Mouse (Mus musculus) megakaryocyte, adult 5-6 weeks (primary cell): ENCODE measurements at regions not wholly inside any gene's neighbourhood (a gene's known extent, or its start where the extent isn't known, plus 50 kb on each side); places are given as distances from the start of the nearest gene placed in this dataset.

ENCODE experiments used
- ATAC-seq: 2 replicates; pipeline ENCODE4 v1.8.0; 2016; ENCODE audit warnings: mild to moderate bottlenecking, inconsistent platforms; ENCODE audit not compliant: poor library complexity, severe bottlenecking

- no peak for ATAC-seq
Measured at GRCm38 (mm10) chr6:120614526-120614925, 51.6 kb upstream of the Cecr2 start.

- no peak for ATAC-seq
Measured at GRCm38 (mm10) chr6:120612346-120612745, 53.8 kb upstream of the Cecr2 start.

- ATAC-seq, result no peak
Measured at GRCm38 (mm10) chr6:120609858-120610257, 56.3 kb upstream of the Cecr2 start.

- ATAC-seq, result no peak
Measured at GRCm38 (mm10) chr6:120605471-120605870, 60.7 kb upstream of the Cecr2 start.

GRCm38 (mm10) chr6:120604020-120604958, 61.9 kb upstream of the Cecr2 start:
- ATAC-seq, result peak; percentile 49

GRCm38 (mm10) chr6:120603454-120603853, 62.7 kb upstream of the Cecr2 start:
- ATAC-seq, result no peak

GRCm38 (mm10) chr6:120600376-120600775, 65.8 kb upstream of the Cecr2 start:
- no peak for ATAC-seq

- no peak for ATAC-seq
Measured at GRCm38 (mm10) chr6:120598471-120598870, 67.4 kb upstream of the Hdhd5 start.

GRCm38 (mm10) chr6:120597887-120598286, 66.8 kb upstream of the Hdhd5 start:
- ATAC-seq, result no peak

- no peak for ATAC-seq
Measured at GRCm38 (mm10) chr6:120596717-120597116, 65.6 kb upstream of the Hdhd5 start.

GRCm38 (mm10) chr6:120594463-120594862, 63.3 kb upstream of the Hdhd5 start:
- no peak for ATAC-seq

GRCm38 (mm10) chr6:120592705-120593104, 61.6 kb upstream of the Hdhd5 start:
- no peak for ATAC-seq

GRCm38 (mm10) chr6:120592031-120592681, 61.0 kb upstream of the Hdhd5 start:
- ATAC-seq, result no peak

- no peak for ATAC-seq
Measured at GRCm38 (mm10) chr6:120590191-120590590, 59.1 kb upstream of the Hdhd5 start.

- ATAC-seq, result no peak
Measured at GRCm38 (mm10) chr6:120588701-120589659, 57.9 kb upstream of the Hdhd5 start.

- ATAC-seq, result no peak
Measured at GRCm38 (mm10) chr6:120585941-120586280, 54.8 kb upstream of the Hdhd5 start.

GRCm38 (mm10) chr6:120585118-120585940, 54.2 kb upstream of the Hdhd5 start:
- no peak for ATAC-seq

GRCm38 (mm10) chr6:120581748-120582147, 50.6 kb upstream of the Hdhd5 start:
- no peak for ATAC-seq
